ENCODE assay signal across 27 mouse cellular contexts in genomic region chr16:44701155-44701554, GRCm38 (mm10).
"Had no signal": no experiment of that assay in that cellular context is flagged by ENCODE, and none has a peak within 500 bp of the region (broad histone marks: within the 10 kb centered on the region; RNA-seq: fewer than 3 reads in every experiment).

No protein-coding gene starts in this region.

- H3K36me3 ChIP-seq: embryonic facial prominence, embryonic 10.5 days; embryonic facial prominence, embryonic 12.5 days; embryonic facial prominence, embryonic 13.5 days; embryonic facial prominence, embryonic 15.5 days; forebrain, embryonic 10.5 days; forebrain, embryonic 12.5 days; forebrain, embryonic 15.5 days; heart, embryonic 10.5 days had no signal

- DNase-seq: cerebellum, adult 9-10 months; cerebellum, adult 9-11 months; cerebellum, postnatal 10 days; cerebellum, postnatal 14 days; cerebellum, postnatal 25 days; cerebellum, postnatal 36 days; embryo, embryonic 11 days; forebrain, postnatal 0 days; gastrocnemius, adult 2 months; gastrocnemius, postnatal 10 days; gastrocnemius, postnatal 14 days; gastrocnemius, postnatal 25 days; gastrocnemius, postnatal 36 days; heart, adult 11 months; heart, adult 18-20 months; heart, adult 2 months had no signal

- H3K9ac ChIP-seq: embryonic facial prominence, embryonic 12.5 days; embryonic facial prominence, embryonic 13.5 days; embryonic facial prominence, embryonic 15.5 days; forebrain, embryonic 12.5 days; forebrain, embryonic 13.5 days; forebrain, embryonic 15.5 days; forebrain, postnatal 0 days had no signal

- H3K27ac ChIP-seq: embryonic facial prominence, embryonic 10.5 days; embryonic facial prominence, embryonic 12.5 days; embryonic facial prominence, embryonic 13.5 days; embryonic facial prominence, embryonic 15.5 days; forebrain, embryonic 10.5 days; forebrain, embryonic 12.5 days; forebrain, embryonic 13.5 days; forebrain, embryonic 15.5 days; gastrocnemius, adult 2 months; heart, adult 2 months; heart, embryonic 10.5 days had no signal

- H3K27me3 ChIP-seq: embryonic facial prominence, embryonic 12.5 days; embryonic facial prominence, embryonic 13.5 days; embryonic facial prominence, embryonic 15.5 days; forebrain, embryonic 12.5 days; forebrain, embryonic 13.5 days; forebrain, embryonic 15.5 days had no signal

- ATAC-seq: forebrain, embryonic 13.5 days; forebrain, embryonic 15.5 days; forebrain, embryonic 16.5 days; forebrain, postnatal 0 days had no signal

- H3K4me3 ChIP-seq: embryonic facial prominence, embryonic 10.5 days; embryonic facial prominence, embryonic 12.5 days; embryonic facial prominence, embryonic 13.5 days; embryonic facial prominence, embryonic 15.5 days; erythroblast, embryonic 14.5 days; forebrain, embryonic 10.5 days; forebrain, embryonic 12.5 days; forebrain, embryonic 13.5 days; forebrain, embryonic 15.5 days; gastrocnemius, adult 2 months; heart, adult 2 months; heart, embryonic 10.5 days had no signal

- H3K9me3 ChIP-seq: embryonic facial prominence, embryonic 10.5 days; embryonic facial prominence, embryonic 12.5 days; embryonic facial prominence, embryonic 13.5 days; embryonic facial prominence, embryonic 15.5 days; forebrain, embryonic 10.5 days; forebrain, embryonic 12.5 days; forebrain, embryonic 13.5 days; forebrain, embryonic 15.5 days; heart, embryonic 10.5 days had no signal

- H3K4me2 ChIP-seq: embryonic facial prominence, embryonic 12.5 days; embryonic facial prominence, embryonic 13.5 days; embryonic facial prominence, embryonic 15.5 days; forebrain, embryonic 12.5 days; forebrain, embryonic 13.5 days; forebrain, embryonic 15.5 days had no signal
